Mouse (Mus musculus) heart, embryonic 12.5 days (tissue): ENCODE data around the gene Dhx9. TPM values are rescaled to one million over a fixed set of nuclear protein-coding genes. Genes with fewer than 3 reads are reported as not detected.

Source experiments
- ATAC-seq: fragments of 200-750 bp; cut with Nextera tagmentation; 2 replicates; pipeline ENCODE4 v1.8.0; 2017; ENCODE audit warnings: moderate TSS enrichment, moderate library complexity; ENCODE audit not compliant: insufficient number of reproducible peaks, low FRiP score
- H3K27ac ChIP-seq: fragments of 300-500 bp; sonication (generic); 2 replicates; pipeline ENCODE4 v1.5.1; 2016; ENCODE audit warnings: mild to moderate bottlenecking, moderate library complexity; ENCODE audit not compliant: poor library complexity, severe bottlenecking
- H3K27me3 ChIP-seq: fragments of 300-500 bp; sonication (generic); replicated peaks from 2 replicates; pipeline ENCODE4 v1.6.1; 2016; ENCODE audit warnings: mild to moderate bottlenecking, moderate library complexity
- H3K36me3 ChIP-seq: fragments of 300-500 bp; sonication (generic); 2 replicates; pipeline ENCODE4 v1.6.1; 2016; ENCODE audit warnings: mild to moderate bottlenecking, moderate library complexity
- H3K4me1 ChIP-seq: fragments of 300-500 bp; sonication (generic); replicated peaks from 2 replicates; pipeline ENCODE4 v1.6.1; 2016; ENCODE audit warnings: mild to moderate bottlenecking
- H3K4me2 ChIP-seq: fragments of 300-500 bp; sonication (generic); 2 replicates; pipeline ENCODE4 v1.6.1; 2016; ENCODE audit warnings: mild to moderate bottlenecking, moderate library complexity
- H3K4me3 ChIP-seq: fragments of 300-500 bp; sonication (generic); 2 replicates; pipeline ENCODE4 v1.5.1; 2016; ENCODE audit warnings: mild to moderate bottlenecking
- H3K9ac ChIP-seq: fragments of 300-500 bp; sonication (generic); 2 replicates; pipeline ENCODE4 v1.6.1; 2016; ENCODE audit warnings: mild to moderate bottlenecking, moderate library complexity
- H3K9me3 ChIP-seq: fragments of 300-500 bp; sonication (generic); replicated peaks from 2 replicates; pipeline ENCODE4 v1.6.1; 2016; ENCODE audit warnings: mild to moderate bottlenecking, moderate library complexity
- WGBS: fragments of 180-500 bp; shearing (Covaris S2); methylation state at CpG from one replicate; pipeline ENCODE4 v1.1.7; 2016; 5-methylcytosine and 5-hydroxymethylcytosine counted together
- polyA plus RNA-seq: library from polyadenylated mRNA; unstranded; fragments of >200 nt; fragmentation: Nextera tagmentation; extraction: Ambion mirVana; gene quantifications from 2 replicates; pipeline ENCODE4 v1.2.1, GENCODE M21; 2016

Gene Dhx9
- polyA plus RNA-seq, 1 experiment from 2014 or later = 24.7 TPM

DNA sequence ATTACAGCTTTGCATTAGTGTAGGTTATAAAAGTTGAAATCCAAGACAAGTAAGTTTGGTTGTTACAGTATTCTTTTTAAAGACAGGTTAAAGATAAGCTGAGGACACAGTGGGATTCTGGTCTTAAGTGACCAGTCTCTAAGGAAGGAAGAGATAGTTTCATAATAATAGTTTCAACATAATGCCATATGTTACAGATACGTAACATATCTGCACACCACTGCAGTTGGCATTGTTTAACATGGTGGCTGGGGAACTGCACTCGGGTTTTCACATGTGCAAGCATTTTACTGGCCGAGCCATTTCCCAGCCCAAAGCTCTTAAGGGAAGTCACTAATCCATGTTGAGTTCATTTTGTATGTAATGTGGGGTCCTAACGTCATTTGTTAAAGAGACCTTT, 43.8 kb downstream of the Dhx9 start:
- H3K36me3 ChIP-seq = no peaks in the 10 kb centered on the region
- WGBS = 73% methylated on average over 4 of the region's 4 CpGs
- no peak overlapping the region for H3K9ac ChIP-seq
- H3K9me3 ChIP-seq = no peaks in the 10 kb centered on the region
- no peak for ATAC-seq
- H3K27ac ChIP-seq = no peak overlapping the region
- H3K4me1 ChIP-seq = 0 out of 2 replicates have a peak, but pooled peaks cover 2% of the 10 kb centered on the region
- H3K4me3 ChIP-seq = no peak overlapping the region
- H3K27me3 ChIP-seq = no peaks in the 10 kb centered on the region
- H3K4me2 ChIP-seq = no peak overlapping the region

GRCm38 (mm10) chr1:153443019-153443418, 44.4 kb downstream of the Dhx9 start:
- Histone ChIP-seq H3K36me3 (no peaks in the 10 kb centered on the region), H3K4me3 (no peak overlapping the region), H3K4me2 (no peak overlapping the region), H3K9ac (no peak overlapping the region), H3K27ac (no peak overlapping the region), H3K4me1 (0 out of 2 replicates have a peak, but pooled peaks cover 2% of the 10 kb centered on the region), H3K9me3 (no peaks in the 10 kb centered on the region), H3K27me3 (no peaks in the 10 kb centered on the region)
- no peak for ATAC-seq
- WGBS = 82% methylated on average over 1 of the region's 1 CpGs

GRCm38 (mm10) chr1:153441656-153442055, 45.8 kb downstream of the Dhx9 start:
- no peak for ATAC-seq
- WGBS = 78% methylated on average over 3 of the region's 3 CpGs
- no peak overlapping the region for H3K4me2 ChIP-seq
- H3K27ac ChIP-seq = no peak overlapping the region
- no peak overlapping the region for H3K9ac ChIP-seq
- H3K9me3 ChIP-seq = no peaks in the 10 kb centered on the region
- no peaks in the 10 kb centered on the region for H3K27me3 ChIP-seq
- no peaks in the 10 kb centered on the region for H3K36me3 ChIP-seq
- 0 out of 2 replicates have a peak, but pooled peaks cover 2% of the 10 kb centered on the region for H3K4me1 ChIP-seq
- no peak overlapping the region for H3K4me3 ChIP-seq

DNA sequence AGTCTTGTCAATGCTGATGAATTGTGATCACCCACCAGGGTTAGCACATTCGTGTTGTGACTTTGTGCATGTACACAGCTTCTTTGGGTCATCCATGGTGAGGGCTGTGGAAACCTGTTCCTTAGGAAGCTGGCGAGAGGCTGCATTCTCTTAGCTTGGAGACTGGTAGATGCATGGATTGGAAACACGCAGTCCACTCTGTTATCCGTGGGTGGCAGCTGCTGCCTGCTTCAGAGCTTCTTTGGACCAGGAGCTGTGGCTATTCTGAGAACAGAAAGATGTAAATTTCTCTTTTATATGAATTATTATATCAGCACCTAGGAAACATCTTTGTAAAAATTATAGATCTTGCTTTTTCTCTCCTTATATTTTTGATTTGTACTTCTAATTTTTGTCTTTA, 46.7 kb downstream of the Dhx9 start:
- Histone ChIP-seq H3K27me3 (no peaks in the 10 kb centered on the region), H3K4me1 (0 out of 2 replicates have a peak, but pooled peaks cover 2% of the 10 kb centered on the region), H3K4me3 (no peak overlapping the region), H3K9me3 (no peaks in the 10 kb centered on the region), H3K27ac (no peak overlapping the region), H3K9ac (no peak overlapping the region), H3K4me2 (no peak overlapping the region), H3K36me3 (no peaks in the 10 kb centered on the region)
- ATAC-seq = no peak
- WGBS = 79% methylated on average over 4 of the region's 4 CpGs

DNA sequence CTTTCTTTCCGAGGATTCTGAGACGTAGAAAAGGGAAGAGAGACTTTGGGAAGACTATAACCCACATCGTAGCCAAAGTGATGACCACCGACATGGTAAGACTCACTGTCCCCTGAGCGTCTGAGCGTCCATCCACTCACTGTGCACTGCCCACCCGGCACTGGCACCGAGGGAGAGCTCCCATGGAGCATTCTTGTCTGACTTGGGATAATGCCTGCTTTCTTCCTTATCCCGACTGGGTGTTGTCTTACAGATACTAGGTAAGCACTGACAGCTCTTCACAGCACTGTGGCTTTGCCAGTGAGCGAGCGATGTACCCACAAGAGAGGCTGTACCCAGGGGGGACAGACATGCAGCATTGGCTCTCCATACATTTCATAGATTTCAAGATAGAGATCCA, 49.9 kb downstream of the Dhx9 start:
- WGBS = 75% methylated on average over 11 of the region's 11 CpGs
- Histone ChIP-seq H3K4me2 (no peak overlapping the region), H3K36me3 (no peaks in the 10 kb centered on the region), H3K4me1 (0 out of 2 replicates have a peak, but pooled peaks cover 2% of the 10 kb centered on the region), H3K27ac (no peak overlapping the region), H3K27me3 (no peaks in the 10 kb centered on the region), H3K9ac (no peak overlapping the region), H3K4me3 (no peak overlapping the region), H3K9me3 (no peaks in the 10 kb centered on the region)
- ATAC-seq = no peak

GRCm38 (mm10) chr1:153433851-153434589, 53.4 kb downstream of the Dhx9 start:
- 73% methylated on average over 5 of the region's 5 CpGs for WGBS
- H3K4me3 ChIP-seq = no peak overlapping the region
- H3K27ac ChIP-seq = no peak overlapping the region
- H3K36me3 ChIP-seq = no peaks in the 10 kb centered on the region
- H3K4me1 ChIP-seq = no peaks in the 10 kb centered on the region
- H3K9me3 ChIP-seq = no peaks in the 10 kb centered on the region
- H3K9ac ChIP-seq = no peak overlapping the region
- no peak overlapping the region for H3K4me2 ChIP-seq
- no peaks in the 10 kb centered on the region for H3K27me3 ChIP-seq
- ATAC-seq = no peak

DNA sequence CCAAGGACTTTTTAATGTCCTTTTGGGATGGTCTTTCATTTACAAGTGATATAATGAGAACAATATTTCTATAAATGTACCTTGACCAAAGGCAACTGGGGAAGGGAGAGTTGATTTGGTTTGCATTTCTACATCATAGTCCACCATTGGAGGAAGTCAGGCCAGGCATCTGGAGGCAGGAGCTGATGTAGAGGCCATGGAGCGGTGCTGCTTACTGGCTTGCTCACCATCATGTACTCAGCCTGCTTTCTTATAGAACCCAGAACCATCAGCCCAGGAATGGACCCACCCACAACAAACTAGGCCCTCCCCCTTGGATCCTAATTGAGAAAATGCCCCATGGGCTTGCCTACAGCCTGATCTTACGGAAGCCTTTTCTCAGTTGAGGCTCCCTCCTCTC, 55.1 kb downstream of the Dhx9 start:
- no peak for ATAC-seq
- no peak overlapping the region for H3K4me2 ChIP-seq
- no peak overlapping the region for H3K27ac ChIP-seq
- H3K9ac ChIP-seq = no peak overlapping the region
- no peak overlapping the region for H3K4me3 ChIP-seq
- H3K4me1 ChIP-seq = no peaks in the 10 kb centered on the region
- H3K9me3 ChIP-seq = no peaks in the 10 kb centered on the region
- H3K36me3 ChIP-seq = no peaks in the 10 kb centered on the region
- H3K27me3 ChIP-seq = no peaks in the 10 kb centered on the region
- 86% methylated on average over 2 of the region's 2 CpGs for WGBS

- Histone ChIP-seq H3K9ac (no peak overlapping the region), H3K4me2 (no peak overlapping the region), H3K36me3 (no peaks in the 10 kb centered on the region), H3K27me3 (0 out of 2 replicates have a peak, but pooled peaks cover 3% of the 10 kb centered on the region), H3K4me1 (no peaks in the 10 kb centered on the region), H3K27ac (no peak overlapping the region), H3K4me3 (no peak overlapping the region), H3K9me3 (no peaks in the 10 kb centered on the region)
- no peak for ATAC-seq
- WGBS = 80% methylated on average over 10 of the region's 10 CpGs
Measured at GRCm38 (mm10) chr1:153431701-153432100, 55.8 kb downstream of the Dhx9 start.

DNA sequence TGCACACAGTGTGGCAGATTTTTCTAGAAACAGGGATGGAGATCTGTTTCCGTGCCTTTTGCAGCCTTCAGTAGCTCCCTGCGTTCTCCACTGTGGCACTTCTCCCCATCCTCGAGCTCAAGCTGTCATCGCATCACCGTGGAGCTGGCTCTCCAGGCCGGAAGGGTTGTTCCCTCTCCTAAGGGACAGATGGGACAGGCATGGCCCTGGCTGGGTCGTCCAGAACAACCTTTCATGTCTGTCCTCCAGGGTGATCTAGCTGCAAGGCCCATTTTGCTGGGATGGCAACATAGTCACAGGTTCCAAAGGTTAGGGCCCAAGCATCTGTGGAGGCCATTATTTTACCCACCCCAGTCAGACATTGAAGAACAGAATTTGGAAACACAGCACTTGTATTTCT, 56.3 kb downstream of the Dhx9 start:
- Histone ChIP-seq H3K9ac (no peak overlapping the region), H3K4me2 (no peak overlapping the region), H3K36me3 (no peaks in the 10 kb centered on the region), H3K27ac (no peak overlapping the region), H3K27me3 (peaks cover 6% of the 10 kb centered on the region; the same call in 1 of the 2 replicates), H3K4me3 (no peak overlapping the region), H3K4me1 (no peaks in the 10 kb centered on the region), H3K9me3 (no peaks in the 10 kb centered on the region)
- no peak for ATAC-seq
- WGBS = 41% methylated on average over 7 of the region's 7 CpGs

DNA sequence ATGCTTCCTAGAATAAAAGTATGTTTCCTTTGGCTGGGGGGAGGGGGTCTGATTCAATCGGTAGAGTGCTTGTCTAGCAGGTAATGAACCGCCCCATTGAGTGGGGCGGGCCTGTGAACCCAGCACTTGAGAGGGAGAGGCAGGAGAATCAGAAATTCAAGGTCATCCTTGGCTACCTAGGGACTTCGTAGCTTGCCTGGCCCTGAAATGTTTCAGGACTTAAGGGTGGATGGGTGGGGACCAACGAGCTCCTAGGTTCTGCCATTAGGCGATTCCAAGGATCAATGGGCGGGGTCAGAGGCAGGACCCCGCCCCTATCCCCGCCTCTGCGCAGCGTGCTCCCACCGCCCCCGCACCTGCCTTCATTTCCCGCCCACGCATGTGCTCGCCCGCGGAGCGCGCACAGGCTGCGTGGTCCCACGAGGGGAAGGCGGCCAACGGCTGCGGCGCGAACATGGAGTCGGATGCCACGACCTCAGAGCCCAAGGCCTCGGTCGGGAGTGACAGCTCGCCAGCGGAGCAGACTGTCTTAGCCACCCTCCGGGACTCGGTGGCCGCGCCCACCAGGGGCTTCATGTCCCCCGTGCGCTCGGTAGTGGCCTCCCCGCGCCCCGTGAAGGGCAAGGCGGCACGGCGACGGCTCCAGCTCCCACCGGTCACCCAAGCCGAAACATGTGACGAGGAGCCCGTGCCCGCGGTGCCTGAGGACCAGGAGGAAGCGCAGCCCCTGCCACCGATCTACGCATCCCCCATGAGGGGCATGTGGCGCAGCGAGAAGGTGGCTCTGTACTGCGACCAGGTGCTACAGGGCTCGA, 62.5 kb downstream of the Dhx9 start, which contains the start of gene Shcbp1l:
Shcbp1l (plus strand) TSS at position 393 of the 815 bp plus-strand sequence.
- H3K9ac ChIP-seq = peak within 1 kb of the TSS; percentile 69
- 2% methylated on average over 60 of the region's 60 CpGs for WGBS
- peak within 1 kb of the TSS; percentile 94 for H3K4me2 ChIP-seq
- H3K36me3 ChIP-seq = no peaks in the 10 kb centered on the region
- H3K4me1 ChIP-seq = peaks cover 7% of the 10 kb centered on the region; the same call in 1 of the 2 replicates
- H3K9me3 ChIP-seq = peaks cover 5% of the 10 kb centered on the region; the same call in 1 of the 2 replicates
- ATAC-seq = peak; percentile 92
- H3K27me3 ChIP-seq = peaks cover 12% of the 10 kb centered on the region; the same call in 1 of the 2 replicates
- no peak within 1 kb of the TSS for H3K27ac ChIP-seq
- H3K4me3 ChIP-seq = peak within 1 kb of the TSS; percentile 56

GRCm38 (mm10) chr1:153424271-153424670, 63.2 kb downstream of the Dhx9 start:
- Histone ChIP-seq H3K4me3 (peak overlapping the region; percentile 56), H3K4me1 (peaks cover 7% of the 10 kb centered on the region; the same call in 1 of the 2 replicates), H3K4me2 (peak overlapping the region; percentile 94), H3K36me3 (no peaks in the 10 kb centered on the region), H3K27ac (no peak overlapping the region), H3K9me3 (peaks cover 5% of the 10 kb centered on the region; the same call in 1 of the 2 replicates), H3K9ac (peak overlapping the region; percentile 69), H3K27me3 (peaks cover 12% of the 10 kb centered on the region; the same call in 1 of the 2 replicates)
- 15% methylated on average over 12 of the region's 12 CpGs for WGBS
- peak; percentile 77 for ATAC-seq
